Mouse (Mus musculus) myocyte (in vitro differentiated cells): ENCODE measurements around the gene Cct6b. TPM values are rescaled to one million over a fixed set of nuclear protein-coding genes. Genes with fewer than 3 reads are reported as not detected.

Experiments
- H3K27me3 ChIP-seq: one replicate; pipeline ENCODE4 v1.6.1; 2011; ENCODE audit not compliant: control insufficient read depth, insufficient read depth, insufficient read length
- H3K36me3 ChIP-seq: one replicate; pipeline ENCODE4 v1.6.1; 2011; ENCODE audit not compliant: control insufficient read depth, insufficient read depth
- H3K4me2 ChIP-seq: one replicate; pipeline ENCODE4 v1.6.1; 2011; ENCODE audit warnings: low read depth, control low read depth
- H3K4me3 ChIP-seq: one replicate; pipeline ENCODE4 v1.5.1; 2011; ENCODE audit warnings: mild to moderate bottlenecking, control low read depth, moderate library complexity
- H3K79me2 ChIP-seq: one replicate; pipeline ENCODE4 v1.6.1; 2011; ENCODE audit not compliant: control insufficient read depth, insufficient read depth
- H3ac ChIP-seq: one replicate; pipeline ENCODE4 v1.6.1; 2011; ENCODE audit not compliant: control insufficient read depth, insufficient read length
- CEBPB ChIP-seq: IDR thresholded peaks from 2 replicates; pipeline ENCODE4 v1.6.1; 2011; ENCODE audit warnings: mild to moderate bottlenecking, moderate library complexity; ENCODE audit not compliant: poor library complexity, insufficient read depth, severe bottlenecking
- E2F4 ChIP-seq: IDR thresholded peaks from one replicate; pipeline ENCODE4 v1.6.1; 2011; ENCODE audit warnings: mild to moderate bottlenecking, control low read depth, moderate library complexity; ENCODE audit not compliant: insufficient read depth
- MAX ChIP-seq: IDR thresholded peaks from one replicate; pipeline ENCODE4 v1.6.1; 2011; ENCODE audit warnings: low read depth, mild to moderate bottlenecking, control low read depth
- MYOD1 ChIP-seq, 3 experiments: IDR thresholded peaks; one replicate each; pipeline ENCODE4 v1.6.1; 2011; ENCODE audit warnings: control low read depth in 2 of 3, low read depth in 2 of 3, mild to moderate bottlenecking in 2 of 3, moderate library complexity in 1 of 3; ENCODE audit not compliant: insufficient read length in 2 of 3, control insufficient read depth in 1 of 3
- MYOG ChIP-seq, 3 experiments: IDR thresholded peaks; one replicate each; pipeline ENCODE4 v1.6.1; 2011; ENCODE audit warnings: control low read depth in 2 of 3, low read depth in 2 of 3, mild to moderate bottlenecking in 2 of 3; ENCODE audit not compliant: insufficient read length in 2 of 3, control insufficient read depth in 1 of 3, insufficient read depth in 1 of 3
- POLR2A ChIP-seq: IDR thresholded peaks from one replicate; pipeline ENCODE4 v1.6.1; 2011; ENCODE audit warnings: low read depth, mild to moderate bottlenecking, control low read depth, moderate library complexity; ENCODE audit not compliant: insufficient read length
- POLR2AphosphoS2 ChIP-seq: IDR thresholded peaks from one replicate; pipeline ENCODE4 v1.6.1; 2011; ENCODE audit warnings: low read depth, control low read depth; ENCODE audit not compliant: insufficient read length
- REST ChIP-seq: IDR thresholded peaks from one replicate; pipeline ENCODE4 v1.6.1; 2011; ENCODE audit warnings: mild to moderate bottlenecking, control low read depth, moderate library complexity; ENCODE audit not compliant: insufficient read depth, insufficient read length
- SRF ChIP-seq: IDR thresholded peaks from one replicate; pipeline ENCODE4 v1.6.1; 2011; ENCODE audit warnings: low read depth; ENCODE audit not compliant: control insufficient read depth, insufficient read length
- TCF12 ChIP-seq: IDR thresholded peaks from one replicate; pipeline ENCODE4 v1.6.1; 2011; ENCODE audit warnings: mild to moderate bottlenecking, control low read depth; ENCODE audit not compliant: poor library complexity, insufficient read depth, severe bottlenecking
- TCF3 ChIP-seq: IDR thresholded peaks from one replicate; pipeline ENCODE4 v1.6.1; 2011; ENCODE audit warnings: low read depth, control low read depth; ENCODE audit not compliant: insufficient read length
- USF1 ChIP-seq: IDR thresholded peaks from one replicate; pipeline ENCODE4 v1.6.1; 2011; ENCODE audit warnings: low read depth, mild to moderate bottlenecking, control low read depth, moderate library complexity
- polyA plus RNA-seq: library from polyadenylated mRNA; unstranded; fragments of >200 nt; fragmentation: generic; extraction: Trizol; gene quantifications from one replicate; pipeline ENCODE4 v1.2.1, GENCODE M21; 2012; ENCODE audit warnings: missing spikeins

Cct6b gene
- polyA plus RNA-seq, 1 experiment: 0.30 TPM

- Histone ChIP-seq H3K79me2 (no peaks in the 10 kb centered on the region), H3K27me3 (peaks cover 11% of the 10 kb centered on the region), H3K4me2 (no peak overlapping the region), H3ac (no peak overlapping the region), H3K4me3 (no peak overlapping the region), H3K36me3 (no peaks in the 10 kb centered on the region)
- TF ChIP-seq SRF (no peak), CEBPB (no peak)
Observed at GRCm38 (mm10) chr11:82746138-82746537, 18.0 kb downstream of the Cct6b start.

GRCm38 (mm10) chr11:82739006-82739405 lies 25.1 kb downstream of the Cct6b start:
- Histone ChIP-seq H3K36me3 (no peaks in the 10 kb centered on the region), H3K4me2 (no peak overlapping the region), H3ac (no peak overlapping the region), H3K4me3 (no peak overlapping the region), H3K79me2 (no peaks in the 10 kb centered on the region), H3K27me3 (peaks cover 15% of the 10 kb centered on the region)
- TF ChIP-seq REST (no peak), TCF12 (no peak), SRF (no peak), POLR2AphosphoS2 (no peak), POLR2A (no peak), USF1 (no peak), MAX (no peak), TCF3 (no peak), MYOD1 (IDR thresholded peaks at IDR 0.05; ENCODE audit: control insufficient read depth in 1 of 3, insufficient read length in 2 of 3, low read depth in 2 of 3) (no peak)

GRCm38 (mm10) chr11:82734227-82734626 lies 29.9 kb downstream of the Cct6b start:
- H3K4me2 ChIP-seq: no peak overlapping the region

GRCm38 (mm10) chr11:82726862-82727261 lies 37.3 kb downstream of the Cct6b start:
- Histone ChIP-seq H3K79me2 (no peaks in the 10 kb centered on the region), H3K27me3 (peaks cover 5% of the 10 kb centered on the region), H3K4me2 (no peak overlapping the region), H3K4me3 (no peak overlapping the region), H3ac (no peak overlapping the region), H3K36me3 (no peaks in the 10 kb centered on the region)
- TF ChIP-seq CEBPB (no peak), POLR2A (no peak), POLR2AphosphoS2 (no peak), SRF (no peak), MYOG (IDR thresholded peaks at IDR 0.05; ENCODE audit: control insufficient read depth in 1 of 3, insufficient read depth in 1 of 3, insufficient read length in 2 of 3, low read depth in 2 of 3) (no peak), REST (no peak), TCF12 (no peak), MYOD1 (IDR thresholded peaks at IDR 0.05; ENCODE audit: control insufficient read depth in 1 of 3, insufficient read length in 2 of 3, low read depth in 2 of 3) (no peak), TCF3 (no peak), MAX (no peak), E2F4 (no peak), USF1 (no peak)

More at GRCm38 (mm10) chr11:82734227-82734626, 29.9 kb downstream of the Cct6b start:
- H3K79me2 ChIP-seq: no peaks in the 10 kb centered on the region
- H3K36me3 ChIP-seq: no peaks in the 10 kb centered on the region
- no peak overlapping the region for H3ac ChIP-seq
- H3K4me3 ChIP-seq: no peak overlapping the region
- peaks cover 10% of the 10 kb centered on the region for H3K27me3 ChIP-seq
- TF ChIP-seq MYOD1 (IDR thresholded peaks at IDR 0.05; ENCODE audit: control insufficient read depth in 1 of 3, insufficient read length in 2 of 3, low read depth in 2 of 3) (no peak), CEBPB (no peak), MYOG (IDR thresholded peaks at IDR 0.05; ENCODE audit: control insufficient read depth in 1 of 3, insufficient read depth in 1 of 3, insufficient read length in 2 of 3, low read depth in 2 of 3) (no peak), POLR2A (no peak), REST (no peak), MAX (no peak), E2F4 (no peak), TCF12 (no peak), POLR2AphosphoS2 (no peak), TCF3 (no peak), USF1 (no peak), SRF (no peak)

- no peak overlapping the region for H3K4me2 ChIP-seq
- no peak overlapping the region for H3K4me3 ChIP-seq
- H3K36me3 ChIP-seq: no peaks in the 10 kb centered on the region
- TF ChIP-seq MYOG (IDR thresholded peaks at IDR 0.05; ENCODE audit: control insufficient read depth in 1 of 3, insufficient read depth in 1 of 3, insufficient read length in 2 of 3, low read depth in 2 of 3) (no peak), MYOD1 (IDR thresholded peaks at IDR 0.05; ENCODE audit: control insufficient read depth in 1 of 3, insufficient read length in 2 of 3, low read depth in 2 of 3) (no peak), POLR2A (no peak), REST (no peak), E2F4 (no peak)
- no peaks in the 10 kb centered on the region for H3K27me3 ChIP-seq
- no peaks in the 10 kb centered on the region for H3K79me2 ChIP-seq
- H3ac ChIP-seq: no peak overlapping the region
Observed at GRCm38 (mm10) chr11:82719294-82719693, 44.8 kb downstream of the Cct6b start.
